Mouse (Mus musculus) kidney, embryonic 15.5 days (tissue): ENCODE data around the gene Oxgr1. TPM values are rescaled to one million over a fixed set of nuclear protein-coding genes. Genes with fewer than 3 reads are reported as not detected.

ENCODE experiments used
- polyA plus RNA-seq: library from polyadenylated mRNA; unstranded; fragments of >200 nt; fragmentation: Nextera tagmentation; extraction: Ambion mirVana; gene quantifications from 2 replicates; pipeline ENCODE4 v1.2.1, GENCODE M21; 2015

The Oxgr1 gene
- polyA plus RNA-seq, 1 experiment from 2014 or later, result 1.2 TPM

Other genes with a start within 250 kb of the Oxgr1 start
- gene Mbnl2, start 233.2 kb upstream of the Oxgr1 start, polyA plus RNA-seq, result 91.4 and 91.7 TPM in 2 replicates